Mouse (Mus musculus) MEL (cell line): ENCODE results near the gene Cgrrf1. TPM values are rescaled to one million over a fixed set of nuclear protein-coding genes. Genes with fewer than 3 reads are reported as not detected.

Source experiments
- DNase-seq: peaks from one replicate; pipeline ENCODE4 v3.0.0; 2011; ENCODE audit warnings: low read depth, low spot score
- H3K27ac ChIP-seq: 2 replicates; pipeline ENCODE4 v1.5.1; 2012; ENCODE audit warnings: low read depth, mild to moderate bottlenecking, control low read depth, low read length, moderate library complexity; ENCODE audit not compliant: control insufficient read depth
- H3K27me3 ChIP-seq, 2 experiments: fragments of 150-350 bp in 1 of 2; sonication (generic) in 1 of 2; 2 replicates each; pipeline ENCODE4 v1.6.1; 2012; ENCODE audit warnings: low read length in 2 of 2, mild to moderate bottlenecking in 2 of 2, improper control_type of control experiment in 1 of 2, moderate library complexity in 1 of 2; ENCODE audit not compliant: insufficient read depth in 2 of 2, control insufficient read depth in 1 of 2
- H3K36me3 ChIP-seq, 2 experiments: 2 replicates each; pipeline ENCODE4 v1.6.1; 2012 to 2014; ENCODE audit warnings: low read length in 2 of 2, improper control_type of control experiment in 1 of 2, inconsistent platforms in 1 of 2, mild to moderate bottlenecking in 1 of 2; ENCODE audit not compliant: insufficient read depth in 2 of 2, control insufficient read depth in 1 of 2
- H3K4me1 ChIP-seq, 2 experiments: fragments of 150-350 bp in 1 of 2; sonication (generic) in 1 of 2; 2 replicates each; pipeline ENCODE4 v1.6.1; 2012; ENCODE audit warnings: low read length in 2 of 2, improper control_type of control experiment in 1 of 2, mild to moderate bottlenecking in 1 of 2; ENCODE audit not compliant: insufficient read depth in 2 of 2, control insufficient read depth in 1 of 2
- H3K4me3 ChIP-seq, 2 experiments: fragments of 150-350 bp in 1 of 2; sonication (generic) in 1 of 2; 2 replicates each; pipeline ENCODE4 v1.5.1; 2012; ENCODE audit warnings: low read depth in 2 of 2, low read length in 2 of 2, mild to moderate bottlenecking in 2 of 2, moderate library complexity in 2 of 2, control low read depth in 1 of 2, improper control_type of control experiment in 1 of 2; ENCODE audit not compliant: control insufficient read depth in 1 of 2, insufficient read depth in 1 of 2
- H3K79me2 ChIP-seq: 2 replicates; pipeline ENCODE4 v1.6.1; 2012; ENCODE audit warnings: mild to moderate bottlenecking, low read length, moderate library complexity; ENCODE audit not compliant: control insufficient read depth, poor library complexity, insufficient read depth
- H3K9ac ChIP-seq: 2 replicates; pipeline ENCODE4 v1.6.1; 2012; ENCODE audit warnings: low read depth, mild to moderate bottlenecking, control low read depth, low read length, moderate library complexity; ENCODE audit not compliant: control insufficient read depth, poor library complexity, severe bottlenecking
- H3K9me3 ChIP-seq: fragments of 150-350 bp; sonication (generic); replicated peaks from 2 replicates; pipeline ENCODE4 v1.6.1; 2012; ENCODE audit warnings: mild to moderate bottlenecking, low read length, improper control_type of control experiment, moderate library complexity; ENCODE audit not compliant: insufficient read depth
- BHLHE40 ChIP-seq: IDR thresholded peaks from 2 replicates; pipeline ENCODE4 v1.6.1; 2012; ENCODE audit warnings: low read depth, mild to moderate bottlenecking, inconsistent platforms, low read length, improper control_type of control experiment, borderline replicate concordance
- CTCF ChIP-seq, 3 experiments: IDR thresholded peaks in 2 of 3; conservative IDR thresholded peaks in 1 of 3; 2 replicates each; pipeline ENCODE4 v1.5.1; 2011 to 2012; ENCODE audit warnings: low read length in 3 of 3, low read depth in 2 of 3, mild to moderate bottlenecking in 2 of 3, improper control_type of control experiment in 1 of 3, inconsistent platforms in 1 of 3, mixed read lengths in 1 of 3, moderate library complexity in 1 of 3; ENCODE audit not compliant: control insufficient read depth in 1 of 3, insufficient read depth in 1 of 3, poor library complexity in 1 of 3, severe bottlenecking in 1 of 3
- ELF1 ChIP-seq: IDR thresholded peaks from 2 replicates; pipeline ENCODE4 v1.6.1; 2014; ENCODE audit warnings: low read depth, mild to moderate bottlenecking, inconsistent platforms, low read length, improper control_type of control experiment, moderate library complexity
- ETS1 ChIP-seq: IDR thresholded peaks from 2 replicates; pipeline ENCODE4 v1.6.1; 2012; ENCODE audit warnings: low read depth, mild to moderate bottlenecking, inconsistent platforms, low read length, improper control_type of control experiment, moderate library complexity
- JUND ChIP-seq: IDR thresholded peaks from 2 replicates; pipeline ENCODE4 v1.6.1; 2011; ENCODE audit warnings: low read depth, mild to moderate bottlenecking, improper control_type of control experiment, low read length
- KAT2A ChIP-seq: conservative IDR thresholded peaks from 2 replicates; pipeline ENCODE4 v1.6.1; 2012; ENCODE audit warnings: low read depth, low read length, improper control_type of control experiment, inconsistent platforms
- MAFK ChIP-seq: IDR thresholded peaks from 2 replicates; pipeline ENCODE4 v1.6.1; 2011; ENCODE audit warnings: low read depth, mild to moderate bottlenecking, low read length, improper control_type of control experiment, borderline replicate concordance
- MAX ChIP-seq: IDR thresholded peaks from 2 replicates; pipeline ENCODE4 v1.6.1; 2011; ENCODE audit warnings: low read length, improper control_type of control experiment
- MXI1 ChIP-seq: IDR thresholded peaks from 2 replicates; pipeline ENCODE4 v1.6.1; 2011; ENCODE audit warnings: mild to moderate bottlenecking, low read depth, low read length, improper control_type of control experiment
- MYB ChIP-seq: IDR thresholded peaks from 2 replicates; pipeline ENCODE4 v1.6.1; 2011; ENCODE audit warnings: mild to moderate bottlenecking, low read depth, low read length, improper control_type of control experiment
- NELFE ChIP-seq: IDR thresholded peaks from 2 replicates; pipeline ENCODE4 v1.6.1; 2011; ENCODE audit warnings: low read depth, low read length, improper control_type of control experiment
- RAD21 ChIP-seq: IDR thresholded peaks from 2 replicates; pipeline ENCODE4 v1.6.1; 2011; ENCODE audit warnings: mild to moderate bottlenecking, low read depth, low read length, improper control_type of control experiment
- RCOR1 ChIP-seq: IDR thresholded peaks from 2 replicates; pipeline ENCODE4 v1.6.1; 2012; ENCODE audit warnings: low read depth, mild to moderate bottlenecking, inconsistent platforms, low read length, improper control_type of control experiment
- SMC3 ChIP-seq: IDR thresholded peaks from 2 replicates; pipeline ENCODE4 v1.6.1; 2011; ENCODE audit warnings: low read depth, low read length, improper control_type of control experiment
- TBP ChIP-seq: IDR thresholded peaks from 2 replicates; pipeline ENCODE4 v1.8.0; 2011; ENCODE audit warnings: low read depth, low read length, improper control_type of control experiment
- TCF12 ChIP-seq: IDR thresholded peaks from 2 replicates; pipeline ENCODE4 v1.6.1; 2014; ENCODE audit warnings: low read depth, mild to moderate bottlenecking, inconsistent platforms, low read length, improper control_type of control experiment, moderate library complexity
- UBTF ChIP-seq: IDR thresholded peaks from 2 replicates; pipeline ENCODE4 v1.6.1; 2012; ENCODE audit warnings: low read depth, mild to moderate bottlenecking, inconsistent platforms, low read length, improper control_type of control experiment, moderate library complexity, borderline replicate concordance; ENCODE audit not compliant: insufficient read depth
- USF2 ChIP-seq, 2 experiments: IDR thresholded peaks; 2 replicates each; pipeline ENCODE4 v1.6.1; 2011 to 2012; ENCODE audit warnings: improper control_type of control experiment in 2 of 2, low read length in 2 of 2, borderline replicate concordance in 1 of 2, inconsistent platforms in 1 of 2, low read depth in 1 of 2, mild to moderate bottlenecking in 1 of 2; ENCODE audit not compliant: insufficient read depth in 1 of 2
- ZC3H11A ChIP-seq: IDR thresholded peaks from 2 replicates; pipeline ENCODE4 v1.6.1; 2012; ENCODE audit warnings: low read depth, mild to moderate bottlenecking, inconsistent platforms, low read length, improper control_type of control experiment
- ZMIZ1 ChIP-seq: IDR thresholded peaks from 2 replicates; pipeline ENCODE4 v1.6.1; 2012; ENCODE audit warnings: low read depth, mild to moderate bottlenecking, inconsistent platforms, low read length, improper control_type of control experiment, moderate library complexity
- polyA plus RNA-seq, 2 experiments: library from polyadenylated mRNA; stranded (reverse) in 1 of 2; unstranded in 1 of 2; fragments of >175 nt in 1 of 2; fragments of >200 nt in 1 of 2; gene quantifications; 2 replicates each; pipeline versions ENCODE4 v1.2.1 to v1.2.4; 2012; ENCODE audit warnings: low replicate concordance in 2 of 2, low read depth in 1 of 2; ENCODE audit not compliant: insufficient read length in 2 of 2, insufficient read depth in 1 of 2, missing spikeins in 1 of 2
- total RNA-seq: library from RNA; depleted of rRNA; stranded (reverse); fragments of 300-350 nt; gene quantifications from 2 replicates; pipeline ENCODE4 v1.2.3, GENCODE M21; 2012

Cgrrf1 gene
- total and polyA plus RNA-seq, 3 experiments = 18.3 to 26.2 TPM; not detected in 1

DNA sequence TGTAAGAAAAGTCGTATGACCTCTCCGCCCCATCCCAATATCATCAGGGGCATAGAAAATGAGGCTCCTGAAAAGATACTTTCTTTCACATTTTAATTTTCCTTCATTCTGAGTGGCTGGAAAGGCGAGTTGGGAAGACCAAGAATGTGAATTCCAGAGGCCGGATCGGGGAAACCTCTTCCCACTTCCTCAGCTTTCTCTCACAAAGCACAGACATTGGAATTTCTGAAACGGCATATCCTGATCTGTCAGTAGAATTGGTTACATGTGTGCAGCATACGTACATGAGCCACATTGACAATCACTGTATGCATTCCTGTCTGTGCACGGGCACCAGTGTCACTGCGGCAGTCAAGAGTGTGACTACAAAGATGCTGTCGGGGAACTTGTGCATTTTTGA, 62.0 kb downstream of the Cgrrf1 start:
- no peaks in the 10 kb centered on the region for H3K36me3 ChIP-seq
- H3K9ac ChIP-seq = no peak overlapping the region
- DNase-seq = no peak
- peaks cover 0 to 2% of the 10 kb centered on the region in 2 experiments; a peak in 1 of 4 replicates for H3K27me3 ChIP-seq
- no peak overlapping the region for H3K4me3 ChIP-seq
- no peaks in the 10 kb centered on the region for H3K79me2 ChIP-seq
- H3K4me1 ChIP-seq = no peaks in the 10 kb centered on the region
- no peak overlapping the region for H3K27ac ChIP-seq
- no peak for TF ChIP-seq JUND
- TF ChIP-seq ZMIZ1 = no peak
- TF ChIP-seq CTCF (IDR thresholded peaks at IDR 0.05 in 2 of 3, conservative IDR thresholded peaks at IDR 0.05 in 1 of 3; ENCODE audit: control insufficient read depth in 1 of 3, insufficient read depth in 1 of 3, low read depth in 2 of 3, low read length in 3 of 3, poor library complexity in 1 of 3, severe bottlenecking in 1 of 3) = no peak
- TF ChIP-seq, all 39 proteins: peak for 0
- no peaks in the 10 kb centered on the region for H3K9me3 ChIP-seq

DNA sequence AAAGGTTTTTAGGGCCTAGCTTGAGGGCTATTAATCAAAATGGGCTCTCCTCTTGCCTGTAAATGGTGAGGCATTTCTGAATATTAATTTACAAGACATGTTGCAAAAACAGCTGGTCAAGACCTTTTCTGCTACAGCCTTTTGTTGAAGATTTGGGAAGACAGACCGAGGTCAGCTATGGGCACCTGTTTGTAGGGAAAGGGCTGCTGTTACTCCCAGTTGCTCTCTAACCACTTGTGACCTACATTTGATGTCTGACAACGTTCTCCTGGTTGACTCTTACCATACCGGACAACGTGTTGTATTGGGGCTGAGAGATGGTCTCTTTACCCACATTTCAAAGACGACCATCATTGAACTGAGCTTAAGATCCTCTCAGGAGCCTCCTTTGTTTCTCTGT, 66.0 kb downstream of the Cgrrf1 start:
- Histone ChIP-seq H3K27ac (no peak overlapping the region), H3K9me3 (no peaks in the 10 kb centered on the region), H3K9ac (no peak overlapping the region), H3K4me3 (no peak overlapping the region), H3K36me3 (no peaks in the 10 kb centered on the region), H3K79me2 (no peaks in the 10 kb centered on the region), H3K27me3 (peaks cover 0 to under 1% of the 10 kb centered on the region in 2 experiments; a peak in 2 of 4 replicates), H3K4me1 (no peaks in the 10 kb centered on the region)
- no peak for DNase-seq
- TF ChIP-seq MYB (no peak), MAFK (no peak), NELFE (no peak), RAD21 (no peak), KAT2A (no peak), ETS1 (no peak), RCOR1 (no peak), USF2 (IDR thresholded peaks at IDR 0.05; ENCODE audit: borderline replicate concordance in 1 of 2, insufficient read depth in 1 of 2, low read depth in 1 of 2, low read length in 2 of 2) (no peak)

DNA sequence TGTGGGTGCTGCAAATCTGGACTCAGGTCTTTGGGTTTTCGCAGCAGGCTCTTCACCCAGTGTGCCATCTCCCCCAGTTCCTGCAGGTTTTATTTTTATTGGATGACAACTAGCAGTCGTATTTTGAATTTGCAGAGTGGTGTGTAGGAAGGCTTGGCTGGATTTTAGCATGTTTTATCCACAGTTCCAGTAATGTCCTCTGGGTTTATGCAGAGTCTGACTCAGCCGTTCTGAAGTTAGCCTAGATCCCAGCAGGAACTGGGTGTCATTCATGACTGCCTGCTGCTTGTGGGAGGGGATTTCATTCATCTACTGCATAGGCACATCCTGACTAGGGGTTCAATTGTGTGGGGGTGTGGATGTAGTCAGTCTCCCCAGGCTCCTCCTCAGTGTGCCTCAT, 66.7 kb downstream of the Cgrrf1 start:
- Histone ChIP-seq H3K79me2 (no peaks in the 10 kb centered on the region), H3K36me3 (no peaks in the 10 kb centered on the region), H3K4me1 (no peaks in the 10 kb centered on the region), H3K9ac (no peak overlapping the region), H3K9me3 (no peaks in the 10 kb centered on the region), H3K4me3 (no peak overlapping the region), H3K27ac (no peak overlapping the region), H3K27me3 (no peaks in the 10 kb centered on the region; a peak in 1 of 4 replicates)
- DNase-seq = no peak
- no peak for TF ChIP-seq MAX
- TF ChIP-seq TBP = no peak
- no peak for TF ChIP-seq ZC3H11A
- TF ChIP-seq ELF1 = no peak
- no peak for TF ChIP-seq ZMIZ1
- no peak for TF ChIP-seq MYB
- no peak for TF ChIP-seq SMC3
- no peak for TF ChIP-seq UBTF
- no peak for TF ChIP-seq ETS1
- no peak for TF ChIP-seq MXI1
- TF ChIP-seq RCOR1 = no peak
- no peak for TF ChIP-seq MAFK
- TF ChIP-seq TCF12 = no peak
- TF ChIP-seq BHLHE40 = no peak
